Mouse (Mus musculus): ENCODE measurements at regions not wholly inside any gene's neighbourhood (a gene's known extent, or its start where the extent isn't known, plus 50 kb on each side); places are given as distances from the start of the nearest gene placed in this dataset.

GRCm38 (mm10) chr2:103871522-103872276 is 74.2 kb upstream of the Caprin1 start:
- no peaks in the 10 kb centered on the region for H3K4me1 ChIP-seq (replicated peaks)
- ATAC-seq (ENCODE audit: insufficient number of reproducible peaks, low FRiP score): 0 out of 2 replicates have a peak, but pooled peaks have one; percentile 33
- 32% methylated on average over 12 of the region's 12 CpGs for WGBS
- no peaks in the 10 kb centered on the region for H3K36me3 ChIP-seq
- H3K9ac ChIP-seq: no peak overlapping the region
- no peak overlapping the region for H3K27ac ChIP-seq (ENCODE audit: poor library complexity, severe bottlenecking)
- H3K27me3 ChIP-seq (replicated peaks): peaks cover 23% of the 10 kb centered on the region
- no peaks in the 10 kb centered on the region for H3K9me3 ChIP-seq (replicated peaks)
- no peak overlapping the region for H3K4me2 ChIP-seq
- H3K4me3 ChIP-seq: no peak overlapping the region

DNA sequence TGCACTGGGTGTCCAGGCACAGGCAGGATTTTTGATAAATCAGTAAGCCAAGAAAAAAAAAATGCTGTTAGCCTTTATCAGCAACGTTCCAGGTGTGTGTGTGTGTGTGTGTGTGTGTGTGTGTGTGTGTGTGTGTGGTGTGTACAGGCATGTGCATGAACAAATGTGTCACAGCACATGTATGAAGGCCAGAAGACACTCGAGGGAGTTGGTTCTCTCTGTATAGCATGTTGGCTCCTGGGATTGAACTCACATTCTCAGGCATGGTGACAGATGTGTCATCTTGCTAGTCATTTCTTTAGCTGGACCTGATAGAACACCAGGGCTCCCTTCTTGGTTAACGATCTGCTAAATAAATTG is 74.8 kb upstream of the Caprin1 start:
- no peaks in the 10 kb centered on the region for H3K9me3 ChIP-seq (replicated peaks)
- WGBS: 63% methylated on average over 3 of the region's 3 CpGs
- H3K27ac ChIP-seq (ENCODE audit: poor library complexity, severe bottlenecking): no peak overlapping the region
- H3K9ac ChIP-seq: no peak overlapping the region
- H3K4me3 ChIP-seq: no peak overlapping the region
- no peak overlapping the region for H3K4me2 ChIP-seq
- H3K27me3 ChIP-seq (replicated peaks): peaks cover 23% of the 10 kb centered on the region
- no peaks in the 10 kb centered on the region for H3K36me3 ChIP-seq
- no peaks in the 10 kb centered on the region for H3K4me1 ChIP-seq (replicated peaks)
- ATAC-seq (ENCODE audit: insufficient number of reproducible peaks, low FRiP score): no peak

DNA sequence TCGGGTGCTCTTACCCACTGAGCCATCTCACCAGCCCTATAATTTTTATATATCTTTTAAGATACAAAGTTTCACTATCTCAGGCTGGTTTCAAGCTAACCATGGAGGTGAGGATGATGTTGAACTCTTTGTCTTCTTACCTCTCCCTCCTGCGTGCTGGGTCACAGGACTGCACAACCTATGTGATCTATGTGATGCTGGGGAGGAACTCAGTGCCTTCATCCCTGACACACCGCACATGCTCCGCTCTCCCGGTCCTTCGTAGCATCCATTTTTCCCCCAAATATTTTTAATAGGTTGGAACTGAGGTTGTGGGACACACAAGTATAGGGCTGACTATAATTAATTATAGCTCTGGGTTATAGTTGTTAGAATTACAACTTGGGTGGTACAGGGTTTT is 75.9 kb upstream of the Caprin1 start:
- H3K4me3 ChIP-seq: no peak overlapping the region
- no peak overlapping the region for H3K9ac ChIP-seq
- ATAC-seq (ENCODE audit: insufficient number of reproducible peaks, low FRiP score): no peak
- no peaks in the 10 kb centered on the region for H3K36me3 ChIP-seq
- peaks cover 19% of the 10 kb centered on the region for H3K27me3 ChIP-seq (replicated peaks)
- H3K4me2 ChIP-seq: no peak overlapping the region
- H3K4me1 ChIP-seq (replicated peaks): no peaks in the 10 kb centered on the region
- WGBS: 89% methylated on average over 6 of the region's 6 CpGs
- no peaks in the 10 kb centered on the region for H3K9me3 ChIP-seq (replicated peaks)
- no peak overlapping the region for H3K27ac ChIP-seq (ENCODE audit: poor library complexity, severe bottlenecking)

- ATAC-seq (ENCODE audit: insufficient number of reproducible peaks, low FRiP score): no peak
- Histone ChIP-seq H3K9me3 (replicated peaks) (no peaks in the 10 kb centered on the region), H3K4me2 (no peak overlapping the region), H3K27ac (ENCODE audit: poor library complexity, severe bottlenecking) (no peak overlapping the region), H3K27me3 (replicated peaks) (peaks cover 12% of the 10 kb centered on the region), H3K4me3 (no peak overlapping the region), H3K36me3 (no peaks in the 10 kb centered on the region), H3K4me1 (replicated peaks) (no peaks in the 10 kb centered on the region), H3K9ac (no peak overlapping the region)
- WGBS: 66% methylated on average over 3 of the region's 3 CpGs
Measured at GRCm38 (mm10) chr2:103874466-103874865, 77.0 kb upstream of the Caprin1 start.

DNA sequence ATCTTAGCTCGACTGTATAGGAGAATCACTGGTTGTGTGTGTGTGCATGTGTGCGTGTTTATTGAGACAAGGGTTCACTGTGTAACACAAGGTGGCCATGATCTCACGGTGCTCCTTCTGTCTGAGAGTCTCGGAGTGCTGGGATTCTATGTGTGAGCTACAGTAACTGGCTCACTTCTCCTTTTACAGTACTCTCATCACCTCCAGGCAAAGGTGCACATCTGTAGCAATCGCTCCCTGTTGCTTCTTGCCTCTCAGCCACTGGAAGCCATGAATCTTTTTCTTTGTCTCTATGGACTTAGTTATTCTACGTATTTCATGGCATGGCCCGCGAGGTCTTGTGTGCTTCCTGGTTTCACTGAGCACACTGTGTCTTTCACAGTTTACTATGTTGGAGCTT is 78.3 kb upstream of the Caprin1 start:
- Histone ChIP-seq H3K36me3 (no peaks in the 10 kb centered on the region), H3K4me3 (no peak overlapping the region), H3K27ac (ENCODE audit: poor library complexity, severe bottlenecking) (no peak overlapping the region), H3K27me3 (replicated peaks) (peaks cover 5% of the 10 kb centered on the region; the same call in 1 of the 2 replicates), H3K9me3 (replicated peaks) (no peaks in the 10 kb centered on the region), H3K4me1 (replicated peaks) (no peaks in the 10 kb centered on the region), H3K4me2 (no peak overlapping the region), H3K9ac (no peak overlapping the region)
- 86% methylated on average over 8 of the region's 8 CpGs for WGBS
- ATAC-seq (ENCODE audit: insufficient number of reproducible peaks, low FRiP score): no peak

GRCm38 (mm10) chr2:103876236-103876635 is 78.8 kb upstream of the Caprin1 start:
- WGBS: 88% methylated on average over 2 of the region's 2 CpGs
- Histone ChIP-seq H3K4me3 (no peak overlapping the region), H3K27me3 (replicated peaks) (peaks cover 5% of the 10 kb centered on the region; the same call in 1 of the 2 replicates), H3K9me3 (replicated peaks) (no peaks in the 10 kb centered on the region), H3K4me2 (no peak overlapping the region), H3K4me1 (replicated peaks) (peaks cover 3% of the 10 kb centered on the region), H3K36me3 (no peaks in the 10 kb centered on the region), H3K27ac (ENCODE audit: poor library complexity, severe bottlenecking) (no peak overlapping the region), H3K9ac (no peak overlapping the region)
- no peak for ATAC-seq (ENCODE audit: insufficient number of reproducible peaks, low FRiP score)

DNA sequence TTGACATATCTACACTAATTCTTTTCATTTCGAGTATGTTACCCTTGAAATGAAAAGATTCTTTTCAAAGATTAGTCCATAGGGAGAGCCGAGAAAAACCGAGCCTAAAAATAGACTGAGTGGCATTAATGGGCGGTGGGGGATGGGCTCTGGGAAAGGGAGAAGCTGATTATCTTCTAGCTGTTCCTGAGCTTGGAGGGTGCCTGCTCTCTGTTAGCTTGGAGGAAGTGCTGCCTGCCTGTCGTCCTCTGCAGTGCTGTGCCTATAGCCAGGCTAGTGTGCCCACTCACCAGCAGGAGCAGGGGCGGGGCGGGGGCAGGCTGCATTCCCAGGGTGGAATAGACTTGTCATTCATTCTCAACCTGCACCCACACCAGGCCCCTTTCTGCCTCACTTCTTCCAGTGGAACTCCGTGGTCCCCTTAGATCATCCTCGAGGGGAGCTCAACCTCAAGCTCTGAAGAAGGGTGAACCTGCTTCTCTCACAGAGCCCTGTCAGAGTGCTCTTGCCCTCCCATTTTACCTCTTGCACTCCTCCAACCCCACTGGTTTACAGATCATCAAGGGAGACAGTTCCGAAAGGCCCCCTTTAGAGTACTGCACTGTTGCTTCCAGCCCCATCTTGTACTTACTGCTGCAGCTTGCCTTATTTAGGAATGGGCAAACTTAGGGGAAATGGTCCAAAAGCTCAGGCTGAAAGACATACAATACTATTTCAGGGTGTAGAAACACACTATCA is 76.6 kb upstream of the Lmo2 start:
- Histone ChIP-seq H3K4me2 (peak overlapping the region; percentile 24), H3K9ac (no peak overlapping the region), H3K4me3 (no peak overlapping the region), H3K4me1 (replicated peaks) (peaks cover 13% of the 10 kb centered on the region), H3K36me3 (no peaks in the 10 kb centered on the region), H3K27me3 (replicated peaks) (no peaks in the 10 kb centered on the region), H3K9me3 (replicated peaks) (no peaks in the 10 kb centered on the region), H3K27ac (ENCODE audit: poor library complexity, severe bottlenecking) (peak overlapping the region; percentile 24)
- ATAC-seq (ENCODE audit: insufficient number of reproducible peaks, low FRiP score): peak; percentile 75; the same call in 1 of the 2 replicates
- WGBS: 16% methylated on average over 10 of the region's 10 CpGs

- no peaks in the 10 kb centered on the region for H3K9me3 ChIP-seq (replicated peaks)
- ATAC-seq (ENCODE audit: insufficient number of reproducible peaks, low FRiP score): no peak
- 0 out of 2 replicates have a peak, but pooled peaks cover 3% of the 10 kb centered on the region for H3K27me3 ChIP-seq (replicated peaks)
- H3K36me3 ChIP-seq: no peaks in the 10 kb centered on the region
- H3K27ac ChIP-seq (ENCODE audit: poor library complexity, severe bottlenecking): no peak overlapping the region
- H3K4me3 ChIP-seq: no peak overlapping the region
- H3K4me1 ChIP-seq (replicated peaks): peaks cover 13% of the 10 kb centered on the region
- H3K4me2 ChIP-seq: no peak overlapping the region
- no peak overlapping the region for H3K9ac ChIP-seq
- WGBS: 74% methylated on average over 10 of the region's 10 CpGs
Measured at GRCm38 (mm10) chr2:103884926-103885325, 72.9 kb upstream of the Lmo2 start.

DNA sequence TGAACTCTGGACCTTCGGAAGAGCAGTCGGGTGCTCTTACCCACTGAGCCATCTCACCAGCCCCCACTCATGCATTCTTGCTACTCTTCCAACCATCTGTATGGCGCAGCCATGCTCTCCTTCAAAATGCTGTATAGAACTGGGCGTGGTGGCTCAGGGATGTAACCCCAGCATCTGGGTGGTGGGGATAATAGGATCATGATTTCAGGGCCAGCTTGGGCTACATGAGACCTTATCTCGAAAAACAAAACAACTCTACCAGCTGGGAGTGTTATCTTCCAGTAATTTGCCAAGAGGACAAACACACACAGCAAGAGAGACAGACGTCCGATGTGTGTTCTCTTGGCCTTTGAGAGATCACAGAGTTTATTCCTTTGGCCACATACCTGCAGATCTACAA is 69.8 kb upstream of the Lmo2 start:
- no peak overlapping the region for H3K9ac ChIP-seq
- peaks cover 4% of the 10 kb centered on the region; the same call in 1 of the 2 replicates for H3K4me1 ChIP-seq (replicated peaks)
- H3K9me3 ChIP-seq (replicated peaks): no peaks in the 10 kb centered on the region
- H3K4me3 ChIP-seq: no peak overlapping the region
- 82% methylated on average over 7 of the region's 7 CpGs for WGBS
- H3K27me3 ChIP-seq (replicated peaks): peaks cover 16% of the 10 kb centered on the region
- no peak overlapping the region for H3K4me2 ChIP-seq
- H3K36me3 ChIP-seq: no peaks in the 10 kb centered on the region
- no peak for ATAC-seq (ENCODE audit: insufficient number of reproducible peaks, low FRiP score)
- no peak overlapping the region for H3K27ac ChIP-seq (ENCODE audit: poor library complexity, severe bottlenecking)

GRCm38 (mm10) chr2:103891240-103891767 is 66.5 kb upstream of the Lmo2 start:
- Histone ChIP-seq H3K4me3 (no peak overlapping the region), H3K27ac (ENCODE audit: poor library complexity, severe bottlenecking) (no peak overlapping the region), H3K36me3 (no peaks in the 10 kb centered on the region), H3K9me3 (replicated peaks) (no peaks in the 10 kb centered on the region), H3K27me3 (replicated peaks) (peaks cover 16% of the 10 kb centered on the region), H3K4me2 (no peak overlapping the region), H3K9ac (no peak overlapping the region), H3K4me1 (replicated peaks) (peaks cover 30% of the 10 kb centered on the region)
- ATAC-seq (ENCODE audit: insufficient number of reproducible peaks, low FRiP score): no peak
- 30% methylated on average over 9 of the region's 9 CpGs for WGBS

- Histone ChIP-seq H3K36me3 (no peaks in the 10 kb centered on the region), H3K4me3 (no peak overlapping the region), H3K27ac (ENCODE audit: poor library complexity, severe bottlenecking) (peak overlapping the region; percentile 37), H3K9me3 (replicated peaks) (no peaks in the 10 kb centered on the region), H3K4me1 (replicated peaks) (peaks cover 42% of the 10 kb centered on the region), H3K4me2 (no peak overlapping the region), H3K9ac (no peak overlapping the region), H3K27me3 (replicated peaks) (peaks cover 16% of the 10 kb centered on the region)
- 69% methylated on average over 2 of the region's 2 CpGs for WGBS
- no peak for ATAC-seq (ENCODE audit: insufficient number of reproducible peaks, low FRiP score)
Measured at GRCm38 (mm10) chr2:103893159-103893740, 64.5 kb upstream of the Lmo2 start.
